Mouse (Mus musculus) spleen, adult 2 months (tissue): ENCODE measurements at regions not wholly inside any gene's neighbourhood (a gene's known extent, or its start where the extent isn't known, plus 50 kb on each side); places are given as distances from the start of the nearest gene placed in this dataset.

ENCODE experiments used
- CTCF ChIP-seq: fragments of 200-500 bp; IDR thresholded peaks from 2 replicates; pipeline ENCODE4 v1.5.1; 2011; ENCODE audit warnings: mild to moderate bottlenecking, inconsistent platforms; ENCODE audit not compliant: insufficient read depth, insufficient read length, insufficient replicate concordance; ENCODE audit errors: extremely low read depth
- POLR2A ChIP-seq: fragments of 200-500 bp; IDR thresholded peaks from 2 replicates; pipeline ENCODE4 v1.6.1; 2011; ENCODE audit warnings: low read depth, low read length, inconsistent platforms

GRCm38 (mm10) chr3:68794380-68795014 is 74.9 kb upstream of the 1110032F04Rik start:
- TF ChIP-seq CTCF = no peak
- TF ChIP-seq POLR2A = no peak
